Mouse (Mus musculus): Measurements from ENCODE around the gene Tbxas1. TPM values are rescaled to one million over a fixed set of nuclear protein-coding genes. Genes with fewer than 3 reads are reported as not detected.

The Tbxas1 gene
- polyA plus RNA-seq, 1 experiment from 2014 or later: 1.8 TPM

GRCm38 (mm10) chr6:39003126-39003525, 127.9 kb downstream of the Tbxas1 start:
- H3K27me3 ChIP-seq (replicated peaks; ENCODE audit: low read depth, poor library complexity, severe bottlenecking): no peaks in the 10 kb centered on the region
- 78% methylated on average over 7 of the region's 7 CpGs for WGBS
- no peaks in the 10 kb centered on the region for H3K9me3 ChIP-seq
- H3K27ac ChIP-seq (replicated peaks): no peak overlapping the region
- H3K4me3 ChIP-seq: no peak overlapping the region
- H3K4me1 ChIP-seq: peaks cover 16% of the 10 kb centered on the region
- no peak for DNase-seq (ENCODE audit: low spot score)
- H3K36me3 ChIP-seq (replicated peaks): no peaks in the 10 kb centered on the region

- Histone ChIP-seq H3K9me3 (no peaks in the 10 kb centered on the region), H3K4me3 (no peak overlapping the region), H3K27me3 (replicated peaks; ENCODE audit: low read depth, poor library complexity, severe bottlenecking) (no peaks in the 10 kb centered on the region), H3K36me3 (replicated peaks) (no peaks in the 10 kb centered on the region), H3K27ac (replicated peaks) (no peak overlapping the region), H3K4me1 (peaks cover 16% of the 10 kb centered on the region)
- DNase-seq (ENCODE audit: low spot score): no peak
- whole genome bisulfite sequencing: 80% methylated on average over 12 of the region's 12 CpGs
Observed at GRCm38 (mm10) chr6:39004003-39004473, 128.8 kb downstream of the Tbxas1 start.

GRCm38 (mm10) chr6:39005267-39005944, 130.2 kb downstream of the Tbxas1 start:
- Histone ChIP-seq H3K4me3 (no peak overlapping the region), H3K27me3 (replicated peaks; ENCODE audit: low read depth, poor library complexity, severe bottlenecking) (no peaks in the 10 kb centered on the region), H3K9me3 (no peaks in the 10 kb centered on the region), H3K27ac (replicated peaks) (no peak overlapping the region), H3K36me3 (replicated peaks) (no peaks in the 10 kb centered on the region), H3K4me1 (peaks cover 16% of the 10 kb centered on the region)
- DNase-seq (ENCODE audit: low spot score): no peak
- 83% methylated on average over 20 of the region's 20 CpGs for WGBS

GRCm38 (mm10) chr6:39005945-39006572, 130.9 kb downstream of the Tbxas1 start:
- WGBS: 80% methylated on average over 5 of the region's 5 CpGs
- Histone ChIP-seq H3K27ac (replicated peaks) (no peak overlapping the region), H3K9me3 (no peaks in the 10 kb centered on the region), H3K27me3 (replicated peaks; ENCODE audit: low read depth, poor library complexity, severe bottlenecking) (no peaks in the 10 kb centered on the region), H3K36me3 (replicated peaks) (no peaks in the 10 kb centered on the region), H3K4me3 (no peak overlapping the region), H3K4me1 (peaks cover 16% of the 10 kb centered on the region)
- DNase-seq (ENCODE audit: low spot score): no peak

- 67% methylated on average over 5 of the region's 5 CpGs for WGBS
- peaks cover 16% of the 10 kb centered on the region for H3K4me1 ChIP-seq
- no peak overlapping the region for H3K4me3 ChIP-seq
- DNase-seq (ENCODE audit: low spot score): no peak
- H3K27ac ChIP-seq (replicated peaks): no peak overlapping the region
- H3K27me3 ChIP-seq (replicated peaks; ENCODE audit: low read depth, poor library complexity, severe bottlenecking): no peaks in the 10 kb centered on the region
- H3K36me3 ChIP-seq (replicated peaks): no peaks in the 10 kb centered on the region
- no peaks in the 10 kb centered on the region for H3K9me3 ChIP-seq
Observed at GRCm38 (mm10) chr6:39007223-39007622, 132.0 kb downstream of the Tbxas1 start.

GRCm38 (mm10) chr6:39008116-39008515, 132.9 kb downstream of the Tbxas1 start:
- H3K36me3 ChIP-seq (replicated peaks): no peaks in the 10 kb centered on the region
- H3K9me3 ChIP-seq: no peaks in the 10 kb centered on the region; the same call in 1 of the 2 replicates
- DNase-seq (ENCODE audit: low spot score): no peak
- no peak overlapping the region for H3K4me3 ChIP-seq
- no peak overlapping the region for H3K27ac ChIP-seq (replicated peaks)
- 73% methylated on average over 4 of the region's 4 CpGs for WGBS
- peaks cover 16% of the 10 kb centered on the region for H3K4me1 ChIP-seq
- H3K27me3 ChIP-seq (replicated peaks; ENCODE audit: low read depth, poor library complexity, severe bottlenecking): no peaks in the 10 kb centered on the region

GRCm38 (mm10) chr6:39013034-39013832, 138.0 kb downstream of the Tbxas1 start:
- Histone ChIP-seq H3K36me3 (replicated peaks) (no peaks in the 10 kb centered on the region), H3K4me1 (no peaks in the 10 kb centered on the region), H3K9me3 (no peaks in the 10 kb centered on the region; the same call in 1 of the 2 replicates), H3K27ac (replicated peaks) (no peak overlapping the region), H3K4me3 (no peak overlapping the region), H3K27me3 (replicated peaks; ENCODE audit: low read depth, poor library complexity, severe bottlenecking) (no peaks in the 10 kb centered on the region)
- 90% methylated on average over 10 of the region's 10 CpGs for WGBS
- no peak for DNase-seq (ENCODE audit: low spot score)

GRCm38 (mm10) chr6:39017942-39018341, 142.7 kb downstream of the Tbxas1 start:
- no peak for DNase-seq (ENCODE audit: low spot score)
- Histone ChIP-seq H3K36me3 (replicated peaks) (no peaks in the 10 kb centered on the region), H3K4me3 (no peak overlapping the region), H3K4me1 (no peaks in the 10 kb centered on the region), H3K27ac (replicated peaks) (no peak overlapping the region), H3K9me3 (no peaks in the 10 kb centered on the region; the same call in 1 of the 2 replicates), H3K27me3 (replicated peaks; ENCODE audit: low read depth, poor library complexity, severe bottlenecking) (no peaks in the 10 kb centered on the region)
- 88% methylated on average over 11 of the region's 11 CpGs for WGBS

- no peak for DNase-seq (ENCODE audit: low spot score)
- Histone ChIP-seq H3K36me3 (replicated peaks) (no peaks in the 10 kb centered on the region), H3K4me3 (no peak overlapping the region), H3K9me3 (no peaks in the 10 kb centered on the region), H3K27ac (replicated peaks) (no peak overlapping the region), H3K4me1 (no peaks in the 10 kb centered on the region), H3K27me3 (replicated peaks; ENCODE audit: low read depth, poor library complexity, severe bottlenecking) (no peaks in the 10 kb centered on the region)
- WGBS: 69% methylated on average over 7 of the region's 7 CpGs
Observed at GRCm38 (mm10) chr6:39018805-39019204, 143.6 kb downstream of the Tbxas1 start.

GRCm38 (mm10) chr6:39019219-39019618, 144.0 kb downstream of the Tbxas1 start:
- Histone ChIP-seq H3K27me3 (replicated peaks; ENCODE audit: low read depth, poor library complexity, severe bottlenecking) (no peaks in the 10 kb centered on the region), H3K36me3 (replicated peaks) (no peaks in the 10 kb centered on the region), H3K4me1 (no peaks in the 10 kb centered on the region), H3K9me3 (no peaks in the 10 kb centered on the region), H3K4me3 (no peak overlapping the region), H3K27ac (replicated peaks) (no peak overlapping the region)
- 86% methylated on average over 5 of the region's 5 CpGs for WGBS
- DNase-seq (ENCODE audit: low spot score): no peak

- no peaks in the 10 kb centered on the region for H3K9me3 ChIP-seq
- 73% methylated on average over 1 of the region's 1 CpGs for WGBS
Observed at GRCm38 (mm10) chr6:39021909-39022308, 146.7 kb downstream of the Tbxas1 start.

GRCm38 (mm10) chr6:39022461-39023181, 147.4 kb downstream of the Tbxas1 start:
- no peaks in the 10 kb centered on the region for H3K36me3 ChIP-seq (replicated peaks)
- no peak overlapping the region for H3K4me3 ChIP-seq
- H3K27me3 ChIP-seq (replicated peaks; ENCODE audit: low read depth, poor library complexity, severe bottlenecking): 0 out of 2 replicates have a peak, but pooled peaks cover 1% of the 10 kb centered on the region
- no peak overlapping the region for H3K27ac ChIP-seq (replicated peaks)
- no peaks in the 10 kb centered on the region for H3K9me3 ChIP-seq
- WGBS: 85% methylated on average over 7 of the region's 7 CpGs
- DNase-seq (ENCODE audit: low spot score): no peak
- H3K4me1 ChIP-seq: 0 out of 2 replicates have a peak, but pooled peaks cover 7% of the 10 kb centered on the region

More at GRCm38 (mm10) chr6:39021909-39022308, 146.7 kb downstream of the Tbxas1 start:
- H3K27ac ChIP-seq (replicated peaks): no peak overlapping the region
- H3K36me3 ChIP-seq (replicated peaks): no peaks in the 10 kb centered on the region
- no peak overlapping the region for H3K4me3 ChIP-seq
- H3K4me1 ChIP-seq: 0 out of 2 replicates have a peak, but pooled peaks cover 7% of the 10 kb centered on the region
- DNase-seq (ENCODE audit: low spot score): no peak
- H3K27me3 ChIP-seq (replicated peaks; ENCODE audit: low read depth, poor library complexity, severe bottlenecking): no peaks in the 10 kb centered on the region
